Mouse (Mus musculus) monocyte, adult 5-6 weeks (primary cell): ENCODE data around the gene Olfr995. TPM values are rescaled to one million over a fixed set of nuclear protein-coding genes. Genes with fewer than 3 reads are reported as not detected.

Experiments
- ATAC-seq: fragments of 153-309, 156-312 bp; replicated peaks from 2 replicates; pipeline ENCODE4 v1.8.0; 2017; ENCODE audit warnings: mild to moderate bottlenecking; ENCODE audit not compliant: low TSS enrichment, insufficient number of reproducible peaks, severe bottlenecking, poor library complexity, low FRiP score
- total RNA-seq: library from RNA; stranded (forward); fragments of 200-1000, 200-491, 200-594 nt; gene quantifications from 3 replicates; pipeline ENCODE4 v1.2.3, GENCODE M21; 2017

Olfr995 gene
- not detected in 3 replicates for total RNA-seq

DNA sequence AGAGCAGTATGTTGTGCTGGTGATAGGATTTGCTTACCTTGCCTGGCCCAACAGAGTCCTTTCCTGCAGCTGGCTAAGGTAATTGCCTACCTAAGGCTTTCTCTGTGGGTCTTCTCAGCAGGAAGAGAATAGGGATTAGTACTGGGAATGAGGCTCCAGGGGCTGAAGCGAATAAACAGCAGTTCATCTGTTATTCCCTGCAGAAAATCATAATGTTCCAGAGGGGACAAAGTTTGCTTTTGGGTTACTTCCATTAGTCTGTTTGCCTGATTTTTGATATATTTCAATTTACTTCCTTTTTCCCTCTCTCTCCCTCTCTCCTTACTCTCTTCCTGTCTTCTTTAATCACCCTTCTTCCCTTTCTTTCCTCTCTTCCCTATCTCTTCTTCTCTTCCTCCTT, at the start of gene Olfr995:
TSS of gene Olfr995 (minus strand) at position 101 of the 400 bp plus-strand sequence.
- no peak for ATAC-seq

DNA sequence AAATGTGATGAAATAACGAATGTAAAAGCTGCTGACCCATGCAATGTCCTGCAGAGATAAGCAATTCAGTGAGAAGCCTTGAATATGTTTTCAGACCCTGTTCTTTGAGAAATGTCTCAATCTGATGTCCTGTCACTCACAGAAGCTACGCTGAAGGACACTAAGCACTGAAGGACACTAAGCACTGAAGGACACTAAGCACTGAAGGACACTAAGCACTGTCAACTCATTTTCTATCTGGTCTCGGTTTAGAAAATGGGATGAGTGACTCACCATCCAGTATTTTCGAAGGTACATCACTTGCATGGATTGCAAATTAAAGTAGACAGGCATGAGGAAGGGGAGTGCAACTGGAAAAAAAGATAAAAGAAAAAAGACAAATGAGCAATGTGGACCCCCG, 47.0 kb upstream of the Olfr995 start:
- ATAC-seq = no peak

DNA sequence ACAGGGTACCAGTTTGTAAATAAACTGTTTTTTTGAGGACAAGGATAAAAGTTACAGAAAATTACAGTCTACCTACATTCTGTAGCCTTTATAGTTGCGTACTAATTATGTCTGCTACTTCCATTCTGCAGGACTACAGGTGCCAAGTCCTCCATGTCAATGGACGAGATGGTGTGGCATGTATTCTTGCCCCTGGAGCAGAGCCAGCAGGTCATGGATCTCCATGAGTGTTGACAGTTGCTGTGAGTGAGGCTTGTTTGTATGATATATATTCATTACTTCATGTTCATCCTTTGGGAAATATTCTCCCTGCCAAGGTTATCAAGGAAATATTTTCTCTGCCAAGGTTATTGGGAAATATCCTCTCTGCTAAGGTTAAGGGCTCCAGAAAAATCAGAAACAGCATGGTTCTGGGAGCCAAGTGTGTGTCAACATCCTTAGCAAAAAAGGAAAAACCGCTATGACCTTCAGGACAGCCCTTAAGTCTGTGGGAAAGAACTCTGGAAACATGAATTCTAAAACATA, 23.4 kb upstream of the Olfr995 start:
- no peak for ATAC-seq

DNA sequence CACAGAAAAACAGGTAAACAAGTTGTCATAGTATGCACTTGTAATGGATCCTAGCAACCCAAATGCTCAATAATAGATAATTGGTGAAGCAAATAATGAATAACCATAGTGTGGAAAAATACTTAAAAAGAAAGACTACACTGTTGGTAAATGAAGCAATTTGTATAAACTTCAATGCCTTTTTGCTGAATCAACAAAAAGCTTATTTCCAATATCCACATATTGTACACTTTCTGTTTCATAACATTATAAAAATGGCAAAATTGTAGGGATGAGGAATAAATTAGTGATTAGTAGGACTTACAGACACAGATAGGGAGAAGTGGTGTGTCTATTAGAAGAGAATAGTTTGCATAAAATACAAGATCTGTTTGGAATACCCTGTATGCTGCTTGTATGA, 893 bp downstream of the Olfr995 start:
- ATAC-seq = no peak

DNA sequence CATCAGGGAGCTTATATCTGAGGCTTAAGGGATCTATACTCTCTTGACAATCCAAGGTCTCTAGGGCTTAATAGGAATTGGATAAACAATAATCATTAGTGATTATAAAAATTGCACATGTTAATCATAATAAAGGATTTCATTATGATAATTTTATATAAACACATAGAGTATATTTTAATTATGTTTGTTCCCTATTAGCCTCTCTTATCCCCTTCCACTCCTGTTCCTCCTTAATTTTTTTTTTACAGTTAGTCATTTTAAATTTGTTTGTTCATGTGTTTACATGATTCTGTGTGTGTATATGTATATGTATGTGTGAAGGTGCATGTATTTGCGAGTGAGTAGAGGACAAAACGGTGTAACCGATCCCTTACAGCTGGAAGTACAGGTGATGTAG, 7.1 kb downstream of the Olfr995 start, which contains the start of gene Olfr994:
TSS of gene Olfr994 (minus strand) at position 101 of the 400 bp plus-strand sequence.
- no peak for ATAC-seq

DNA sequence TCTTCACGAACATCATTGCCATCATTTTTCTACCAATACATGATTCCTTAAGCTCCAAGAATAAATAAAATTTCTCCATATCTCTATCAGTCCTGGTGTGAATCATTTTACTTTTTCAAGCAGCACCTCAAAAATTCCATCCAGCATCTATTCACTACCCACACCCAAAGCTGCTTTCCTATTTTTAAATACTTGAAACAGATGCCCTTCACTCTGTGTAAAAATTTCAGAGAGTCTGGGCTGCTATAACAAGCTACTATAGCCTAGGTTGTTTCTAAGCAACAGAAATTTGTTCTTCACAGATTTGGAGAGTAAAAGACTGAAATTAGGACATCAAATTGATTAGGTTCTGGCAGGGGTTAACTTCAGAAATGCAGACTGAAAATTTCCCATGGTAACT, 17.5 kb downstream of the Olfr995 start:
- ATAC-seq = no peak

DNA sequence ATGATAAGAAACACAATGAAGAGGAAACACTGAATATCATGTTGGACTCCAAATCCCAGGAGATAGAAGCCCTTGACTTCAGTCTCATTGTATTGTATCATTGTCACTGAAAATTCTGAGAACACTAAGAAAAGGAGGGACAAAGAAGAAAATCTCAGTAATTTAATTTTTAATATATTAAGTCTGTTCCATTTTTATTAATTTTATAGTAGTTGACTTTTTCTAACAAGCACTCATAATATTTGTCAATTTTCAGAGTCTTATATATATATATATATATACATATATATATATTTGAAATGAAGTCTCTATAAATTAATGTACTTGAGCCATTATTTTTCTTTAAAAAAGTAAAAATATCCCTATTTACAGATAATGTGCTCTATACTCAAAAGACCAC, 28.7 kb downstream of the Olfr995 start, which contains the start of gene Olfr993:
TSS of gene Olfr993 (minus strand) at position 101 of the 400 bp plus-strand sequence.
- ATAC-seq = no peak

DNA sequence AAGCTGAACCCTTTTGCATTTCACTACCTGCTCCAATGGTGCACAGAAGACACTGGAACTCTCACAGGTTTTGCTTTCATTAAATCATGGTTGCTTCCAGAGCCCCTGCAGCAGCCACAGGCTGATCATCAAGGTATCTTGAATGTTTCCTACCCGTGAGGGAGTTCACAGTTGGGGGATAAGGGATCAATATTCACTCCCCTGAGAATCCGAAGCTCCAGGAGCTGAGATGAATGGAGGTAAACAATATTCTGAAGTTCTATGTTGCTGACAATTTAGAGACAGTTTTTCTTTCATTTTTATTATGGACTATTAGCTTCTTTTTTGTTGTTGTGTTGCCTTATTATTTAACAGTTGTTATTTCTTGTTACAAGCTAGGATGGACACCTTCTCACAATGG, 34.1 kb downstream of the Olfr995 start, which contains the start of gene Olfr992:
TSS of gene Olfr992 (minus strand) at position 101 of the 400 bp plus-strand sequence.
- ATAC-seq = no peak

Other genes starting within 250 kb of the Olfr995 start
- 0.10 TPM in 1 of 3 replicates, not detected in the others for gene Lrrc55, start 246.4 kb downstream of the Olfr995 start, total RNA-seq
- not detected in 3 replicates for gene Olfr987, start 104.3 kb downstream of the Olfr995 start, total RNA-seq
- not detected in 3 replicates for gene Olfr988, start 80.4 kb downstream of the Olfr995 start, total RNA-seq
- not detected in 3 replicates for gene Olfr992, start 34.2 kb downstream of the Olfr995 start, total RNA-seq
- not detected in 3 replicates for gene Olfr993, start 28.8 kb downstream of the Olfr995 start, total RNA-seq
- gene Olfr994, start 7.2 kb downstream of the Olfr995 start, total RNA-seq = not detected in 3 replicates
- not detected in 3 replicates for gene 4833423E24Rik, start 75.4 kb upstream of the Olfr995 start, total RNA-seq
- gene Olfr996, start 135.6 kb upstream of the Olfr995 start, total RNA-seq = not detected in 3 replicates
- not detected in 3 replicates for gene Olfr998, start 145.3 kb upstream of the Olfr995 start, total RNA-seq
- not detected in 3 replicates for gene Olfr1000, start 168.3 kb upstream of the Olfr995 start, total RNA-seq
- not detected in 3 replicates for gene Olfr1002, start 207.1 kb upstream of the Olfr995 start, total RNA-seq
- not detected in 3 replicates for gene Olfr154, start 220.8 kb upstream of the Olfr995 start, total RNA-seq
- gene Olfr1006, start 235.1 kb upstream of the Olfr995 start, total RNA-seq = not detected in 3 replicates
- gene Olfr1008, start 245.8 kb upstream of the Olfr995 start, total RNA-seq = not detected in 3 replicates